Mouse (Mus musculus) ZHBTc4 (cell line): ENCODE data around the gene Phf11c.
"Not testable (repeated sequence)": the region's sequence is repeated elsewhere in the genome, so short reads cannot be mapped to it uniquely, and the experiment has no call there.

Experiments used
- DNase-seq: peaks from one replicate; pipeline ENCODE4 v3.0.0-alpha.2; 2011; ENCODE audit warnings: low read depth, low spot score

Phf11c gene

DNA sequence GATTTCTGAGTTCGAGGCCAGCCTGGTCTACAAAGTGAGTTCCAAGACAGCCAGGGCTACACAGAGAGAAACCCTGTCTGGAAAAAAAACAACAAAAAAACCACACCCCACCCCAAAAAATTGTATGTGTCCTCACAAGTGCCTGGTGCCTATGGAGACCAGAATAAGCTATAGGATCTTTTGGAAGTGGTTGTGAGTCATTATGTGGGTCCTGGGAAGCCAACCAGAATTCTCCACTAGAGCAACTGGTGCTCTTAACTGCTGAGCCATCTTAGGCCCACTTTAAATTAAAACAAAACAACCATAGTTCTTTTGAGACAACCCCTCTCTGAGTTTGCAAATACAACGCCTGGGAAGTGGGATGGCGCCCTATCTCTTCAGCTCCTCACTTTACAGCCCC is at the start of gene Phf11c:
Gene Phf11c, minus strand, starts transcription at position 101 of the 400 bp plus-strand sequence.
- no peak for DNase-seq

DNA sequence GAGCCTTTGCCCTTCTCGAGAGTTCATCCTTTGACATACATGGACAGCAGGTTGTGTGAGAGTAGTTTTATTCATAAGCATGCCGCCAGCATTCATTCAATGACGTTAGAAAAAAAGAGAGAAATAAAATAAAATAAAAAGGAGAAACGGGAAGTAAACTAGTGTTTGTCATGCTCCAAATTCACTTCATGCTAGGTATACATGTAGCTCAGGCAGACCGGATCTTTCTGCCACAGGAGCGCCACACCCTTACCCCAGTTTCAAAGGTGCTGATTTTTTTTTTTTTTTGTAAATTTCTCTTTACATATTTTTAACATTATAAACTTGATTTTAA is 46.3 kb upstream of the Phf11c start:
- no peak for DNase-seq

GRCm38 (mm10) chr14:59440558-59441471 is 45.6 kb upstream of the Phf11c start, which contains the start of the genes Setdb2 and Cab39l:
TSS of gene Setdb2 (minus strand) at chr14:59440884.
TSS of gene Cab39l (plus strand) at chr14:59440972.
- DNase-seq, result peak; percentile 94

GRCm38 (mm10) chr14:59440039-59440438 is 44.9 kb upstream of the Phf11c start:
- no peak for DNase-seq

DNA sequence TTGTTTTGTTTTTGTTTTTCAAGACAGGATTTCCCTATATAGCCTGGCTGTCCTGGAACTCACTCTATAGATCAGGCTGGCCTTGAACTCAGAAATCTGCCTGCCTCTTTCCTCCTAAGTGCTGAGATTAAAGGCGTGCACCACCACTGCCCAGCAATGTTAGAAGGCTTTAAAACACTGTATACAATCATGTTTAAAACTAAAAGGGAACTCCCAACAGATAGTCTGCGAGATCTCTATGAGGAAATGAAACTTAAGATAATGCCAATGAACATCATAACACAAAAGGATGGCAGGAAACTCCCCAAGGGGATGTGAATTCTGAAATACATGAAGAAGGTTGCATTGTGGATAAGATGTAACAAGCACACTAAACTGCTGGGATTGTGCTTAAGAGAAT is 43.3 kb upstream of the Phf11c start:
- no peak for DNase-seq

DNA sequence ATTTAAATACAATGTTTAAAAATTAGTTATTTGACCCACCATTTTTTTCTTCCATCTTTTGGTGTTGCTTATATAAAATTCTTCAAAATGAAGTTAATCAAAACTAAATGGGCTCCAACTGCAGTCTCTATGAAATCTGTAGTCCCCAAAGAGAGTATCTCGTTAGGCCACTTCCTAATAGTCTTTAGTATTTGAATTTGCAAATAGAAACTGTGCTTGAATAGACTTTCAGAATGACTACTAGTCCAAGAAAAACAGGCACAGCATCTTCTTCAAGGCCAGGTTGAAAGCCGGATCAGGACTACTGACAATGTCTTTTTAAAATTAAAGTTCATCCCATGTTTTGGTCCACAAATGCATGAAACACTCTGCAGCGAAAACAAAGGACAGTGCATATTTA is 42.2 kb upstream of the Phf11c start:
- DNase-seq, result no peak

GRCm38 (mm10) chr14:59435206-59435605 is 40.0 kb upstream of the Phf11c start:
- DNase-seq, result no peak

DNA sequence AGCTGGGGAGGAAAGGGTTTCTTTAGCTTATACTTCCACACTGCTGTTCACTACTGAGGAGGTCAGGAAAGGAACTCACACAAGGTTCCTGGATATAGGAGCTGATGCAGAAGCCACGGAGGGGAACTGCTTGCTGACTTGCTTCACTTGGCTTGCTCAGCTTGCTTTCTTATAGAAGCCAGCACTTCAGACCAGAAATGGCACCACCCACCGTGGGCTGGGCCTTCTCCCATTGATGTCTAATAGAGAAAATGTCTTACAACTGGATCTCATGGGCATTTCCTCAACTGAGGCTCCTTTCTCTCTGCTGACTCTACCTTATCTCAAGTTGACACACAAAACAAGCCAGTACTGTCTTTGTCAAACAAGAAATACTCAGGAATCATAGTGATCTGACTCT is 38.7 kb upstream of the Phf11c start:
- no peak for DNase-seq

DNA sequence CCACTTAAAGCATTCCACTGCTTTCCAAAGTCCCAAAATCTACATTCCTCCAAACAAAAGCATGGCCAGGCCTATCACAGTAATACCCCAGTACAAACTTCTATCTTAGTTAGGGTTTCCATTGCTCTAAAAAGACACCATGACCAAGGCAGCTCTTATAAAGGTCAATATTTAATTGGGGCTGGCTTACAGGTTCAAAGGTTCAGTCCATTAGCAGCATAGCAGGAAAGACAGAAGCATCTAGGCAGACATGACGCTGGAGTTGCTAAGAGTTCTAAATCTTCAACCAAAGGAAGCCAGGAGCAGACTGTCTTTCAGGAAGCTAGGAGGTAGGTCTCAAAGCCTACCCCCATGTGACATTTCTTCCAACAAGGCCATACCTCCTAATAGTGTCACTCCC is 35.4 kb upstream of the Phf11c start:
- DNase-seq, result no peak

GRCm38 (mm10) chr14:59422912-59423663 is 27.9 kb upstream of the Phf11c start:
- DNase-seq, result no peak

DNA sequence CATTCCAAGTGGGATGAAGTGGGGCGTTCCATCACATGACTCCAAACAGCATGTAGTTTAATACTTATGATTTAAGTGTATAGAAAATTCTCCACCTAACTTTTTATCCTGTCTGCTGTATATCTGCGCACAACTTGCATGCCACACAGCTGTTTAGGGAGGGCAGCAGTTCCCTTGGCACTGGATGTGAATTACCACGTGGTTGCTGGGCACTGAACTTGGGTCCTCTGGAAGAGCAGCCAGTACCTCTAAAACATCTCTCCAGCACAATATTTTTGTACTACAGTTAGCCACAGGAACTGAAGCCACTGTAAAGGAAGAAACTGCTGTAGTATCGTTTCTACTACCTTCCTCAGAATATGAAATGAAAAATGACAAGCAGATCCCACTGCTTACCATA is 23.0 kb upstream of the Phf11c start:
- DNase-seq, result no peak

GRCm38 (mm10) chr14:59414979-59415378 is 19.8 kb upstream of the Phf11c start:
- not testable (repeated sequence) for DNase-seq

GRCm38 (mm10) chr14:59396999-59397398 is 1.8 kb upstream of the Phf11c start:
- no peak for DNase-seq

GRCm38 (mm10) chr14:59390181-59390580 is 5.0 kb downstream of the Phf11c start:
- not testable (repeated sequence) for DNase-seq

DNA sequence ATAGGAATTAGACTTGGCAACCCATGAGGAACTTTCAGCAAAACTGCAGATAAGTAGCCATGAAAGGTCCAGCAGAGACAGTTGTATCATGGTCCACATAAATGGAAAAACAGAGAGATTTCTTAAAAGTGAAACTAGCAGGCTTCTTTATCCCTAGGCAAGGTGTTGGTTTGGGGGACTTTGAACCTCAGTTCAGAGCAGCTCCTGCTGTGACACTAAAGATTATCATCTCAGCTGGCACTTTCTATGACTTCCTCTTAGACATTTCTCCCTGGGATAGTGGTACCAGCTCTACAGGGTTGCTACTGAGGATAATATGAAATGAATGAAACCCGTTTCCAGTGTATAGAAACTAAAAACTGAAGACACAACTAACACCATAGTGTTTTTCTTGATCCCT is 5.6 kb downstream of the Phf11c start:
- no peak for DNase-seq

DNA sequence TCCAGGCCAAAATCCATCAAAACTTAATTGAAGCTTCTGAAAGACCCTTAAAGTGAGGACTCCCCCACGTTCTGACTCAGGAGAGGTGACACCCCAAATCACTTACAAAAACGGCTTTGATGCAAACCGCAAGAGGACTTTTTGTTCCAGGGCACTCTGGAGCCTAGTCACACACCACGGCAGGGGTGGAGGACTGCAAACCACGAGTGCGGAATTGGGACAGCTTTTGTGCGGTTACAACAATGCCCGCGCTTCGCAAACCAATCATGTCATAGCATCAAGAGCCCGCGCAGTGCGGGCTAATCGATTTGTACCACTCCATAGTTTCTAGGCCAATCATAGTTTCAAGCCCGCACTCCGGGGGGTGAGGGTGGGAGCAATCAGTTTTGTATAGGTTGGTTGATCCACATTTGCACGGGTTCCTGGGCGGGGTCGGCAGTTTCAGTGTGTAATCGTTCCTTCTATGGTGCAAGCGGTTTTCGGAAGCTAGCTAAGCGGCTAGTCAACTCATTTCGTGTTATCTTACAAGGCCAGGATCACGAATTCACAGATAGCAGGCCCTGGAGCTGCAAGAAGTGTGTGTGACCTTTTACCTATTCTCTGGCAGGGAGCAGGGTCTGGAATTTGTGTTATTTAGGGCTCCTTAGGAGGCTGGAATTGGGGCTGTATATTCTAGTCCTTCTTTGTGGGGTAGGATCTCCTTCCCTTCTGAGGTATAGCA is 24.7 kb downstream of the Phf11c start:
- DNase-seq, result peak; percentile 96

DNA sequence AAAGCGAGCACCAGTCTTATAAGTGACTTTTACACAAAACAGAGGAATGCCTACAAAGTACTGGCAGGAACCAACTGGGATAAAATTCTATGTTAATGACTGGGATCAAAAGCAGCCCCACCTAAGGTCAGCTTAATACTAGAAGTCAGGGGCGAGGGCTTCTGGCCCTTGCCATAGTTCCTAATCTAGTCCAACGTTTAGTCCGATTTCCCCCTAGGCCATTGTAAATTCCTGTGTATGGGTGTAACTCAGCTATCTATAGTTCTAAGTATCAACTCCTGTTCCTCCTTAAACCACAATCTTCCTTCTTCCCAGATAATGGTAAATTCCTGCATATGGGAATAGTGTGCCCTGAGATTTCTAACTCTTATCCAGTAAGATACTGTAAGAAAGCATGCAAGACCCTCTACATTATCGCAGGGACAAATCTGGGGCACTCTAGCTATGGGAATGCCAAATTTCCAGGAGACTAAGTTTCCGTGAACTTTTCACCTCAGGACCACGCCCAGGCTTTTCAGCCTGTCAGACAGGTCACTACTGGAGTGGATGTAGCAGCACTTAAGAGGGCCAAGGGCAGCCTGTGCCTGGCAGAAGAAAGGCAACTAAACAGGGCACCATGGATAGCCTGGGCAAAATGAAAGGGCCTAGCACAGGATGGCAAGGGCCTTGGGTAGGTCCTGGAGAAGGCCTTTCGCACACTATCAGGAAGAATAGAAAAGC is 28.6 kb downstream of the Phf11c start:
- peak; percentile 77 for DNase-seq

DNA sequence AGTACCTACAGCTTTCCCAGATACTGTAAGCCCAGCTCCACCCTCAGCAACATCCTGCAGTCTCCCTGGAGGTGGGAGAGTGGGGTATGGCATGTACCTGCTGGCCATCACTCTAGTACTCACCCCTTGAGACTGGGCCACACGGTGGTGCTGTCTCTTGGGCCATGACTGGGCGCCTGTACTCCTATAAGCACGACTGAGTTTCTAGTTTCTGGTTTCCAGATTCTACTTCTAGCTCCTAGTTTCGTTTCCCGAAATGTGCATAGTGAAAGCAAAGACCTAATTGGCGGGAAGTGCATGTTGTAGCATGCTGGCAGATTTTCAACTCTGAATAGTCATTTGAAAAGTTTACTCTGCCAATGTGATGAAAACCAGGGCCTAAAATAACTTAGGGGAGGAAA is 29.9 kb downstream of the Phf11c start, which contains the start of gene Phf11d:
Gene Phf11d, minus strand, starts transcription at position 227 of the 401 bp plus-strand sequence.
- peak; percentile 4 for DNase-seq

GRCm38 (mm10) chr14:59341189-59341588 is 54.0 kb downstream of the Phf11c start, which contains the start of gene Phf11b:
TSS of gene Phf11b (minus strand) at chr14:59341351.
- not testable (repeated sequence) for DNase-seq

DNA sequence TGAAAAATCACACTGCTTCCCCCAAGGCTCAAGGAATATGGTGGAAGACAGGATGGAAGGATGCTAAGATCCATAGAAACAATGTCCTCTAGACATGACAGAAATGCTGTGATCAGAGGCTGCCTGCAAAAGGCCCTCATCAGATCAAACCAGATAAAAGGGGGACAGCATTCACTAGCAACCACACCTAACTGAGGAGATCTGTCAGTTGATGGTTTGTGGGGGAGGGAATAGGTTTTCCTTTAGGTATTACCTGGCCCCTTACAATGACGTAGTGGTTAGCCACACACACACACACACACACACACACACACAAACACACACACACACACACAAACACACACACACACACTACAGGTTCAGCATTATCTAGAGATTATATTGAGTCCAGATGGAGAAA is 55.6 kb downstream of the Phf11c start:
- DNase-seq, result no peak

DNA sequence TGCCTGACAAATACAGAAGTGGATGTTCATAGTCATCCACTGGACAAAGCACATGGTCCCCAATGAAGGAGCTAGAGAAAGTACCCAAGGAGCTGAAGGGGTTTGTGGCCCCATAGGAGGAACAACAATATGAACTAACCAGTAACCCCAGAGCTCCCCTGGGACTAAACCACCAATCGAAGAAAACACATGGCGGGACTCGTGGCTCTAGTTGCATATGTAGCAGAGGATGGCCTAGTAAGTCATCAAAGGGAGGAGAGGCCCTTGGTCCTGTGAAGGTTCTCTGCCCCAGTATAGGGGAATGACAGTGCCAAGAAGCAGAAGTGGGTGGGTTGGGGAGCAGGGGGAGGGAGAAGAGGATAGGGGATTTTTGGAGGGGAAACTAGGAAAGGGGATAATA is 59.1 kb downstream of the Phf11c start:
- not testable (repeated sequence) for DNase-seq
